Mouse (Mus musculus): ENCODE results near the gene Dbn1.

GRCm38 (mm10) chr13:55451296-55451695 lies 36.6 kb downstream of the Dbn1 start:
- no peak for TF ChIP-seq POLR2A (IDR thresholded peaks at IDR 0.05; ENCODE audit: borderline replicate concordance, insufficient read depth, low read length)
- TF ChIP-seq CTCF (IDR thresholded peaks at IDR 0.05; ENCODE audit: borderline replicate concordance, insufficient read depth, low read depth, low read length), result no peak

Data from cerebellum, adult 2 months (tissue).